Mouse (Mus musculus) MEL (cell line): ENCODE results near the gene Lcor. TPM values are rescaled to one million over a fixed set of nuclear protein-coding genes. Genes with fewer than 3 reads are reported as not detected.

Experiments used
- DNase-seq: peaks from one replicate; pipeline ENCODE4 v3.0.0; 2011; ENCODE audit warnings: low read depth, low spot score
- H3K27ac ChIP-seq: 2 replicates; pipeline ENCODE4 v1.5.1; 2012; ENCODE audit warnings: low read depth, mild to moderate bottlenecking, control low read depth, low read length, moderate library complexity; ENCODE audit not compliant: control insufficient read depth
- H3K27me3 ChIP-seq, 2 experiments: fragments of 150-350 bp in 1 of 2; sonication (generic) in 1 of 2; 2 replicates each; pipeline ENCODE4 v1.6.1; 2012; ENCODE audit warnings: low read length in 2 of 2, mild to moderate bottlenecking in 2 of 2, improper control_type of control experiment in 1 of 2, moderate library complexity in 1 of 2; ENCODE audit not compliant: insufficient read depth in 2 of 2, control insufficient read depth in 1 of 2
- H3K36me3 ChIP-seq, 2 experiments: 2 replicates each; pipeline ENCODE4 v1.6.1; 2012 to 2014; ENCODE audit warnings: low read length in 2 of 2, improper control_type of control experiment in 1 of 2, inconsistent platforms in 1 of 2, mild to moderate bottlenecking in 1 of 2; ENCODE audit not compliant: insufficient read depth in 2 of 2, control insufficient read depth in 1 of 2
- H3K4me1 ChIP-seq, 2 experiments: fragments of 150-350 bp in 1 of 2; sonication (generic) in 1 of 2; 2 replicates each; pipeline ENCODE4 v1.6.1; 2012; ENCODE audit warnings: low read length in 2 of 2, improper control_type of control experiment in 1 of 2, mild to moderate bottlenecking in 1 of 2; ENCODE audit not compliant: insufficient read depth in 2 of 2, control insufficient read depth in 1 of 2
- H3K4me3 ChIP-seq, 2 experiments: fragments of 150-350 bp in 1 of 2; sonication (generic) in 1 of 2; 2 replicates each; pipeline ENCODE4 v1.5.1; 2012; ENCODE audit warnings: low read depth in 2 of 2, low read length in 2 of 2, mild to moderate bottlenecking in 2 of 2, moderate library complexity in 2 of 2, control low read depth in 1 of 2, improper control_type of control experiment in 1 of 2; ENCODE audit not compliant: control insufficient read depth in 1 of 2, insufficient read depth in 1 of 2
- H3K79me2 ChIP-seq: 2 replicates; pipeline ENCODE4 v1.6.1; 2012; ENCODE audit warnings: mild to moderate bottlenecking, low read length, moderate library complexity; ENCODE audit not compliant: control insufficient read depth, poor library complexity, insufficient read depth
- H3K9ac ChIP-seq: 2 replicates; pipeline ENCODE4 v1.6.1; 2012; ENCODE audit warnings: low read depth, mild to moderate bottlenecking, control low read depth, low read length, moderate library complexity; ENCODE audit not compliant: control insufficient read depth, poor library complexity, severe bottlenecking
- H3K9me3 ChIP-seq: fragments of 150-350 bp; sonication (generic); replicated peaks from 2 replicates; pipeline ENCODE4 v1.6.1; 2012; ENCODE audit warnings: mild to moderate bottlenecking, low read length, improper control_type of control experiment, moderate library complexity; ENCODE audit not compliant: insufficient read depth
- BHLHE40 ChIP-seq: IDR thresholded peaks from 2 replicates; pipeline ENCODE4 v1.6.1; 2012; ENCODE audit warnings: low read depth, mild to moderate bottlenecking, inconsistent platforms, low read length, improper control_type of control experiment, borderline replicate concordance
- CHD1 ChIP-seq: IDR thresholded peaks from 2 replicates; pipeline ENCODE4 v1.6.1; 2012; ENCODE audit warnings: low read depth, mild to moderate bottlenecking, inconsistent platforms, low read length, improper control_type of control experiment
- CHD2 ChIP-seq: IDR thresholded peaks from 2 replicates; pipeline ENCODE4 v1.6.1; 2011; ENCODE audit warnings: low read length, improper control_type of control experiment
- CTCF ChIP-seq, 3 experiments: IDR thresholded peaks in 2 of 3; conservative IDR thresholded peaks in 1 of 3; 2 replicates each; pipeline ENCODE4 v1.5.1; 2011 to 2012; ENCODE audit warnings: low read length in 3 of 3, low read depth in 2 of 3, mild to moderate bottlenecking in 2 of 3, improper control_type of control experiment in 1 of 3, inconsistent platforms in 1 of 3, mixed read lengths in 1 of 3, moderate library complexity in 1 of 3; ENCODE audit not compliant: control insufficient read depth in 1 of 3, insufficient read depth in 1 of 3, poor library complexity in 1 of 3, severe bottlenecking in 1 of 3
- ELF1 ChIP-seq: IDR thresholded peaks from 2 replicates; pipeline ENCODE4 v1.6.1; 2014; ENCODE audit warnings: low read depth, mild to moderate bottlenecking, inconsistent platforms, low read length, improper control_type of control experiment, moderate library complexity
- EP300 ChIP-seq, 2 experiments: IDR thresholded peaks; 2 replicates each; pipeline ENCODE4 v1.6.1; 2011; ENCODE audit warnings: improper control_type of control experiment in 2 of 2, low read length in 2 of 2, low read depth in 1 of 2, mild to moderate bottlenecking in 1 of 2
- ETS1 ChIP-seq: IDR thresholded peaks from 2 replicates; pipeline ENCODE4 v1.6.1; 2012; ENCODE audit warnings: low read depth, mild to moderate bottlenecking, inconsistent platforms, low read length, improper control_type of control experiment, moderate library complexity
- GATA1 ChIP-seq: IDR thresholded peaks from 2 replicates; pipeline ENCODE4 v1.6.1; 2011; ENCODE audit warnings: low read depth, low read length, improper control_type of control experiment
- HCFC1 ChIP-seq: IDR thresholded peaks from 2 replicates; pipeline ENCODE4 v1.6.1; 2012; ENCODE audit warnings: low read depth, mild to moderate bottlenecking, inconsistent platforms, low read length, improper control_type of control experiment, moderate library complexity
- MAFK ChIP-seq: IDR thresholded peaks from 2 replicates; pipeline ENCODE4 v1.6.1; 2011; ENCODE audit warnings: low read depth, mild to moderate bottlenecking, low read length, improper control_type of control experiment, borderline replicate concordance
- MEF2A ChIP-seq: IDR thresholded peaks from 2 replicates; pipeline ENCODE4 v1.6.1; 2014; ENCODE audit warnings: low read depth, mild to moderate bottlenecking, inconsistent platforms, low read length, improper control_type of control experiment; ENCODE audit not compliant: poor library complexity, insufficient replicate concordance, severe bottlenecking; ENCODE audit errors: extremely low read depth
- NELFE ChIP-seq: IDR thresholded peaks from 2 replicates; pipeline ENCODE4 v1.6.1; 2011; ENCODE audit warnings: low read depth, low read length, improper control_type of control experiment
- NRF1 ChIP-seq: IDR thresholded peaks from 2 replicates; pipeline ENCODE4 v1.6.1; 2014; ENCODE audit warnings: low read depth, mild to moderate bottlenecking, inconsistent platforms, low read length, improper control_type of control experiment, moderate library complexity; ENCODE audit not compliant: poor library complexity, insufficient read depth, severe bottlenecking
- POLR2AphosphoS2 ChIP-seq: IDR thresholded peaks from 2 replicates; pipeline ENCODE4 v1.6.1; 2011; ENCODE audit warnings: low read length, improper control_type of control experiment
- POLR2AphosphoS5 ChIP-seq: IDR thresholded peaks from 2 replicates; pipeline ENCODE4 v1.6.1; 2012; ENCODE audit warnings: low read depth, borderline replicate concordance, mild to moderate bottlenecking, inconsistent platforms, low read length, moderate library complexity, mixed read lengths
- SIN3A ChIP-seq: IDR thresholded peaks from 2 replicates; pipeline ENCODE4 v1.6.1; 2012; ENCODE audit warnings: low read length, improper control_type of control experiment, inconsistent platforms
- SMC3 ChIP-seq: IDR thresholded peaks from 2 replicates; pipeline ENCODE4 v1.6.1; 2011; ENCODE audit warnings: low read depth, low read length, improper control_type of control experiment
- TAL1 ChIP-seq: IDR thresholded peaks from 2 replicates; pipeline ENCODE4 v1.6.1; 2012; ENCODE audit warnings: mild to moderate bottlenecking, inconsistent platforms, low read length, moderate library complexity, mixed read lengths
- TBP ChIP-seq: IDR thresholded peaks from 2 replicates; pipeline ENCODE4 v1.8.0; 2011; ENCODE audit warnings: low read depth, low read length, improper control_type of control experiment
- TCF12 ChIP-seq: IDR thresholded peaks from 2 replicates; pipeline ENCODE4 v1.6.1; 2014; ENCODE audit warnings: low read depth, mild to moderate bottlenecking, inconsistent platforms, low read length, improper control_type of control experiment, moderate library complexity
- ZKSCAN1 ChIP-seq: IDR thresholded peaks from 2 replicates; pipeline ENCODE4 v1.6.1; 2012; ENCODE audit warnings: low read depth, mild to moderate bottlenecking, inconsistent platforms, low read length, improper control_type of control experiment, moderate library complexity
- ZMIZ1 ChIP-seq: IDR thresholded peaks from 2 replicates; pipeline ENCODE4 v1.6.1; 2012; ENCODE audit warnings: low read depth, mild to moderate bottlenecking, inconsistent platforms, low read length, improper control_type of control experiment, moderate library complexity
- ZNF384 ChIP-seq: IDR thresholded peaks from 2 replicates; pipeline ENCODE4 v1.6.1; 2012; ENCODE audit warnings: low read depth, mild to moderate bottlenecking, inconsistent platforms, low read length, improper control_type of control experiment
- polyA plus RNA-seq, 2 experiments: library from polyadenylated mRNA; stranded (reverse) in 1 of 2; unstranded in 1 of 2; fragments of >175 nt in 1 of 2; fragments of >200 nt in 1 of 2; gene quantifications; 2 replicates each; pipeline versions ENCODE4 v1.2.1 to v1.2.4; 2012; ENCODE audit warnings: low replicate concordance in 2 of 2, low read depth in 1 of 2; ENCODE audit not compliant: insufficient read length in 2 of 2, insufficient read depth in 1 of 2, missing spikeins in 1 of 2
- total RNA-seq: library from RNA; depleted of rRNA; stranded (reverse); fragments of 300-350 nt; gene quantifications from 2 replicates; pipeline ENCODE4 v1.2.3, GENCODE M21; 2012

The Lcor gene
- total and polyA plus RNA-seq, 3 experiments, result 8.1 to 8.7 TPM; not detected in 1

DNA sequence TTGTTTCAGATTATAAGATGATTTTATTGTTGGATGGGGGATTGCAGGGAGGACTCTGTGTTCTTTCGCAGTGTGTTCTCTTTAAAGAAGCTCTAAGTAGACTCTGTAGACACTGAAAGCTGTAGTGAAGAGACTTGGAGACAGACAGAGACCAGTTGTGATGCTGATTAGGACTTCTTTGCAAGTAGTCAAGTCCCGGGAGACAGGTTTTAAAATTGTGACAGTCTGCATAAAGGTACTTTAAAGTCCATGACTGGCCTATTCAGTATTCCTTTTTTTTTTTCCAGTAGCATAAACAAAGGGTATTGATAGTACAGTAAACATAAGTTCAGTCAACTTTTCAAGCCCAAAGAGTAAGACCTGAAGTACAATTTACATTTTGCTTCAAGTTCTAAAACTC, 39.8 kb downstream of the Lcor start:
- Histone ChIP-seq H3K36me3 (peaks cover 0 to 31% of the 10 kb centered on the region in 2 experiments; a peak in 3 of 4 replicates), H3K27ac (no peak overlapping the region), H3K27me3 (no peaks in the 10 kb centered on the region), H3K9ac (no peak overlapping the region), H3K4me3 (no peak overlapping the region)
- no peak for TF ChIP-seq NRF1
- TF ChIP-seq CHD2, result no peak
- TF ChIP-seq CHD1, result no peak
- no peak for TF ChIP-seq TBP
- no peak for TF ChIP-seq BHLHE40
- TF ChIP-seq MEF2A, result no peak
- no peak for TF ChIP-seq POLR2AphosphoS2
- no peak for TF ChIP-seq GATA1
- TF ChIP-seq ELF1, result no peak
- TF ChIP-seq POLR2AphosphoS5, result no peak
- TF ChIP-seq NELFE, result no peak
- no peak for TF ChIP-seq SIN3A
- TF ChIP-seq EP300 (IDR thresholded peaks at IDR 0.05; ENCODE audit: low read depth in 1 of 2, low read length in 2 of 2), result no peak
- TF ChIP-seq ZNF384, result no peak
- no peak for TF ChIP-seq SMC3
- TF ChIP-seq TAL1, result no peak
- no peak for TF ChIP-seq ZMIZ1
- no peak for TF ChIP-seq HCFC1
- TF ChIP-seq, all 39 proteins: peak for 0
- no peak for DNase-seq
- peaks cover 13 to 16% of the 10 kb centered on the region in 2 experiments for H3K4me1 ChIP-seq
- H3K79me2 ChIP-seq, result peaks cover 45% of the 10 kb centered on the region
- no peaks in the 10 kb centered on the region for H3K9me3 ChIP-seq

DNA sequence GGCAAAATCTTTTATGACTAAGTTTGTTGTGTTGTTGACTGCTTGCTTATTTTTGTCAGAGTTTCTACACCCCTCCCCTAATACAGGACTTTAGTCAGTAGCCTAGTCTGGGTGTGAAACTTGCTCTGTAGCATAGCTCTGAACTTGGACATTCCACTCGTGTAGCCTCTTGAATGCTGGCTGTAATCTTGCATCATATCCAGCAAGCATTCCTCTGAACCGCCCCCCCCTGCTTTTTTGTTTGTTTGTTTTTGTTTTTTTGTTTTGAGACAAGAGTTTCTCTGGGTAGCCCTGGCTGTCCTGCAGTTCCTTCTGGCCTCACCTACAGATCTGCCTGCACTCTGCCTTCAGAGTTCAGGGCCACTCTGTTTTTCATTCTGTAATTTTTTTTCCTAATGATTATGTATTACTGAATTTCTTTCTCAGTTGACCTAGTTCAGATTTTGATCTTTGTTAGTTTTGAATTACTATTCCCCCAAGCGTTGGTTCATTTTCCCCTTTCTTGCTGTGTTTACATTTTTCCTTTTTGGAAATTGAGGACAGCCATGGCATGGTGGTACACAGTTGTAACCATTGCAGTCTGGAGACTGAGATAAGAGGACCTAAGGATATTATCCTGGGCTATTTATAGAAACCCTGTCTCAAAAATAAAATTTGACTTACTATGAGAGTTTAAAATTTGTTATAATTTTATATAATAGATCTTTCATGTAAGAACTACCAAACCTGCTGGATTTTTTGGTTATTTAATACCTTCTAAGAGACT, 41.5 kb downstream of the Lcor start:
- no peak overlapping the region for H3K27ac ChIP-seq
- no peaks in the 10 kb centered on the region for H3K27me3 ChIP-seq
- peaks cover 0 to 37% of the 10 kb centered on the region in 2 experiments for H3K36me3 ChIP-seq
- H3K9me3 ChIP-seq, result no peaks in the 10 kb centered on the region
- no peak for DNase-seq
- no peak overlapping the region for H3K9ac ChIP-seq
- H3K4me1 ChIP-seq, result peaks cover 16 to 18% of the 10 kb centered on the region in 2 experiments
- TF ChIP-seq EP300 (IDR thresholded peaks at IDR 0.05; ENCODE audit: low read depth in 1 of 2, low read length in 2 of 2) (peak in 1 of 2 experiments; percentile 34; a peak in 1 of 4 replicates), POLR2AphosphoS5 (no peak), SIN3A (0 out of 2 replicates have a peak, but pooled peaks have one; percentile 33), GATA1 (peak; percentile 46; the same call in 1 of the 2 replicates), ZKSCAN1 (no peak), CTCF (IDR thresholded peaks at IDR 0.05 in 2 of 3, conservative IDR thresholded peaks at IDR 0.05 in 1 of 3; ENCODE audit: control insufficient read depth in 1 of 3, insufficient read depth in 1 of 3, low read depth in 2 of 3, low read length in 3 of 3, poor library complexity in 1 of 3, severe bottlenecking in 1 of 3) (no peak), TAL1 (peak; percentile 57), HCFC1 (no peak), ETS1 (peak; percentile 29; the same call in 1 of the 2 replicates), TCF12 (peak; percentile 38), MEF2A (peak; percentile 92; the same call in 1 of the 2 replicates), MAFK (no peak)
- peaks cover 41% of the 10 kb centered on the region for H3K79me2 ChIP-seq
- no peak overlapping the region for H3K4me3 ChIP-seq
